In the genomic region with DNA sequence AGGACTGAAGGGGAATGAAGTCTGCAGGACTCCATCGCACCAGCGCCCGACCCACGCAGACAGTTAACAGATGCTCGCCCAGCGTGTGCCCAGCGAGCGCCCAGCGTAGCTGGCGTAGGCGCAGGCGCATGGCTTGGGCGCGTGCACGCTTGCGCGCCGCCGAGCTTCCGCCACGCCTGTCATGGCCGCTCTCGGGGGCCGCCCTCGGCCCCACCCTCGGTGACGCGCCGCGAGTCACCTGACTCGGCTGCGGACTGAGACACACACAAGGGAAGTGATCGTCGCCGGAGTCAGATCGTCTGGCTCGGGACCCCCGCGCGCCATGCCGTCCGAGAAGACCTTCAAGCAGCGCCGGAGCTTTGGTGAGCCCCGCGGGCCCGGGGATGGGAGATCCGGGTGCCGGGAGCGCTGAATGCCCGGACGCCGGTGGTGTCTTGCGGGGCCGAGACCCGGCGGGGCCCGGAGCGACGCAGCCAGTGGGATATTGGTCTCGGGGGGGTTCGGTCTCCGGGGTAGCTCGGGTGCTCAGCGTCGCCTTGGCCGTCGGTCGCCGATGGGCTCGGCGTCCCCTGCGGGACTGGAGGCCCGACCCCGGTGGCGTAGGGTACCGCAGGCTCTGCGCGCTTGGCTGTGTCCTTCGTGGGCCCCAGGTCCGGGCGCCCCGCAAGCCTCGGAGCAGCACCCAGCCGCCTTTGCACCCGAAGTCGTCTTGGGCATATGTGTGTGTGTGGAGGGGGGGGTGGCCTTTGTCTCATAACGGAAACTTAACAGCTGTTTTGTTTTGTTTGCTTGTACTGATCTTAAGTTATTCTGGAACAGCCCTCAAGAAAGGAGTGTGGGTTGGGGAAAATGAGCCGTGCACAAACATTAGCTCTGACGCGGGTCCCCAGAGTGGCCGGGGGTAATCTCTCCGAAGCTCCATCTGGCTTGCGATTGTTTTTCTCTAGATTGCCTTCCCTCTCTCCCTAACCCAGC, we compare ENCODE assay signal across 7 mouse cellular contexts. TPM values are rescaled to one million over a fixed set of nuclear protein-coding genes. Genes with fewer than 3 reads are reported as not detected.
DNase-seq lines count a peak whose midpoint lies in the region; ATAC-seq lines count a peak whose summit lies in the region.

A gene (plus strand): TSS at position 159 of the 975 bp plus-strand sequence.

- no peaks in the 10 kb centered on the region for H3K27me3 ChIP-seq in intestine, embryonic 15.5 days (replicated peaks)
- H3K27me3 ChIP-seq in midbrain, embryonic 10.5 days (ENCODE audit: low read depth, poor library complexity, severe bottlenecking) = no peaks in the 10 kb centered on the region

- no peaks in the 10 kb centered on the region for H3K9me3 ChIP-seq in intestine, embryonic 15.5 days
- no peaks in the 10 kb centered on the region for H3K9me3 ChIP-seq in midbrain, embryonic 10.5 days (replicated peaks)

- H3K4me3 ChIP-seq in intestine, embryonic 15.5 days (replicated peaks) = peak within 1 kb of the TSS; percentile 90
- peak within 1 kb of the TSS; percentile 99 for H3K4me3 ChIP-seq in midbrain, embryonic 10.5 days

- peaks cover 16% of the 10 kb centered on the region for H3K4me1 ChIP-seq in intestine, embryonic 15.5 days (replicated peaks)
- peaks cover 34% of the 10 kb centered on the region for H3K4me1 ChIP-seq in midbrain, embryonic 10.5 days

- H3K4me2 ChIP-seq in intestine, embryonic 15.5 days (replicated peaks) = peak within 1 kb of the TSS; percentile 90

- peak; percentile 99 for DNase-seq in adrenal gland, adult 18-20 months (ENCODE audit: low spot score in 2 of 2)
- peak; percentile 97 for DNase-seq in embryo, embryonic 11 days
- peak; percentile 90 to 96 for DNase-seq in gastrocnemius, postnatal 36 days
- peak; percentile 97 to 98 for DNase-seq in left cerebral cortex, postnatal 25 days (ENCODE audit: low spot score in 2 of 2)
- DNase-seq in midbrain, embryonic 10.5 days (ENCODE audit: low spot score) = peak; percentile 94
- peak; percentile 95 for DNase-seq in right cerebral cortex, postnatal 4 days

- WGBS in intestine, embryonic 15.5 days = under 1% methylated on average over 94 of the region's 94 CpGs
- WGBS in midbrain, embryonic 10.5 days = under 1% methylated on average over 94 of the region's 94 CpGs

- H3K27ac ChIP-seq in intestine, embryonic 15.5 days = peak within 1 kb of the TSS; percentile 51
- H3K27ac ChIP-seq in midbrain, embryonic 10.5 days (replicated peaks) = peak within 1 kb of the TSS; percentile 89

- H3K9ac ChIP-seq in intestine, embryonic 15.5 days = peak within 1 kb of the TSS; percentile 83

- intact Hi-C loops in gastrocnemius, postnatal 36 days (cut with DNase I) = no loop called here
- intact Hi-C loops in left cerebral cortex, postnatal 25 days (cut with DNase I) = loop anchor here (5.0 kb wide), 1 partner anchor 43 kb away; no protein-coding TSS in a partner anchor

- ATAC-seq in intestine, embryonic 15.5 days = peak; percentile 89

- peaks cover 4% of the 10 kb centered on the region for H3K36me3 ChIP-seq in intestine, embryonic 15.5 days
- peaks cover 23% of the 10 kb centered on the region for H3K36me3 ChIP-seq in midbrain, embryonic 10.5 days

RNA-seq across cellular contexts. Expression of the gene that starts here (rescaled TPM):
- total RNA-seq in adrenal gland, adult 18-20 months (2021) = 100 to 1,000 TPM; 177 to 185 TPM
- total RNA-seq in gastrocnemius, postnatal 36 days (2021) = 100 to 1,000 TPM; 133 to 158 TPM
- polyA plus RNA-seq in intestine, embryonic 15.5 days (2015; fragmentation: Nextera tagmentation; extraction: Ambion mirVana) = 177 and 190 TPM in 2 replicates
- 100 to 1,000 TPM; 180 to 191 TPM for total RNA-seq in left cerebral cortex, postnatal 25 days (2021)
- polyA plus RNA-seq in midbrain, embryonic 10.5 days (2016; fragmentation: Nextera tagmentation; extraction: Ambion mirVana) = 208 and 250 TPM in 2 replicates

Comparison
In these comparisons a context has a peak if more than half of its experiments do, and no peak if none do; other contexts are left out.
1. Peak in every context shown above with its lines: DNase-seq, ATAC-seq, H3K4me3 ChIP-seq and H3K27ac ChIP-seq.